Mouse (Mus musculus): ENCODE results near the gene Ubash3a.

- TF ChIP-seq CTCF (IDR thresholded peaks at IDR 0.05) = no peak
- TF ChIP-seq EP300 (IDR thresholded peaks at IDR 0.05) = no peak
Measured at GRCm38 (mm10) chr17:31169796-31170195, 37.9 kb upstream of the Ubash3a start.
